21 mouse cellular contexts compared by ENCODE assay signal in the genomic region with DNA sequence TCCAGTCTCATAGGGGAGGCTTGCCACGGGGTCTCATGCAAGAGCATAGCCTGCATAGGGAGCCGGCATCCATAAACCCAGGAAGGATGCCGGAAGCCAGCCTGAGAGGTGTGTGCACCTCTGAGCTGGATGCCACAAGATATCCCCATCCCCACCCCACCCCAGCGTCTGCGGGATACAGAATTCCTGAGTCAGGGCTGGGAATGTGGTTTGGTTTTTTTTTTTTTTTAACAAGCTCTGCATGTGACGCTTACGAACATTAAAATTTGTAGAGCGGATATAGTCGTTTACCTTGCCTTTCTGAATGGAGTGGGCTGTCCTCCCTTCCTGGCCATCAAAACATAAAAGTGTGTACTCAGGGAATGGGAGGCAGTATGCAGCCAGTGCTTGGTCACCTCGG.
"Had no signal": no experiment of that assay in that cellular context is flagged by ENCODE, and none has a peak within 500 bp of the region (broad histone marks: within the 10 kb centered on the region; RNA-seq: fewer than 3 reads in every experiment).

No protein-coding gene starts in this region.

- H3K4me1 ChIP-seq: lung, embryonic 15.5 days; midbrain, embryonic 10.5 days; midbrain, embryonic 13.5 days; neural tube, embryonic 13.5 days had no signal

- DNase-seq: kidney, adult 2 months; kidney, postnatal 36 days; layer of hippocampus, postnatal 36 days; left cerebral cortex, postnatal 4 days; lung, adult 18-20 months; lung, postnatal 10 days; lung, postnatal 36 days; thymus, adult 2 months; thymus, postnatal 14 days had no signal

- H3K4me3 ChIP-seq: left cerebral cortex, adult 2 months; limb, embryonic 13.5 days; lung, embryonic 15.5 days; megakaryocyte, embryonic 14.5 days; midbrain, embryonic 10.5 days; midbrain, embryonic 13.5 days; myocyte; neural tube, embryonic 13.5 days had no signal

- H3K9ac ChIP-seq: lung, embryonic 15.5 days; midbrain, embryonic 13.5 days; neural tube, embryonic 13.5 days had no signal

- H3K36me3 ChIP-seq: limb, embryonic 13.5 days; lung, embryonic 15.5 days; midbrain, embryonic 10.5 days; midbrain, embryonic 13.5 days; neural tube, embryonic 13.5 days had no signal

- H3K4me2 ChIP-seq: limb, embryonic 13.5 days; lung, embryonic 15.5 days; midbrain, embryonic 13.5 days; neural tube, embryonic 13.5 days had no signal

- ATAC-seq: intestine, postnatal 0 days; midbrain, embryonic 13.5 days; midbrain, embryonic 16.5 days had no signal

- H3K27ac ChIP-seq: kidney, postnatal 0 days; left cerebral cortex, adult 2 months; limb, embryonic 13.5 days; lung, embryonic 15.5 days; midbrain, embryonic 10.5 days; midbrain, embryonic 13.5 days; neural tube, embryonic 13.5 days; stomach, postnatal 0 days had no signal

- H3K27me3 ChIP-seq: limb, embryonic 13.5 days; lung, embryonic 15.5 days; megakaryocyte, embryonic 14.5 days; midbrain, embryonic 13.5 days; neural tube, embryonic 13.5 days had no signal

- H3K9me3 ChIP-seq: limb, embryonic 13.5 days; lung, embryonic 15.5 days; megakaryocyte, embryonic 14.5 days; midbrain, embryonic 10.5 days; midbrain, embryonic 13.5 days; neural tube, embryonic 13.5 days had no signal
